Mouse (Mus musculus): ENCODE results near the gene Tmem167b. TPM values are rescaled to one million over a fixed set of nuclear protein-coding genes. Genes with fewer than 3 reads are reported as not detected.

Gene Tmem167b
- polyA plus RNA-seq, 1 experiment from 2014 or later = 63.0 TPM

GRCm38 (mm10) chr3:108554111-108554561 is 8.1 kb downstream of the Tmem167b start:
- Histone ChIP-seq H3K4me1 (ENCODE audit: control insufficient read depth, insufficient read depth, low read length) (peaks cover 6% of the 10 kb centered on the region; the same call in 1 of the 2 replicates), H3K27me3 (ENCODE audit: control insufficient read depth, insufficient read depth, low read length) (no peaks in the 10 kb centered on the region), H3K4me3 (replicated peaks; ENCODE audit: low read depth, low read length) (peak overlapping the region; percentile 86), H3K9ac (replicated peaks; ENCODE audit: low read length) (peak overlapping the region; percentile 98), H3K27ac (replicated peaks; ENCODE audit: low read depth, low read length) (peak overlapping the region; percentile 94), H3K9me3 (ENCODE audit: control insufficient read depth, low read length) (no peaks in the 10 kb centered on the region), H3K4me2 (ENCODE audit: low read length) (peak overlapping the region; percentile 79), H3K36me3 (ENCODE audit: control insufficient read depth, insufficient read depth, low read length) (peaks cover 30% of the 10 kb centered on the region)
- DNase-seq = no peak
- under 1% methylated on average over 42 of the region's 42 CpGs for WGBS
- peak; percentile 80 for ATAC-seq (ENCODE audit: low FRiP score, low TSS enrichment)

GRCm38 (mm10) chr3:108542299-108542698 is 20.0 kb downstream of the Tmem167b start:
- Histone ChIP-seq H3K9me3 (ENCODE audit: control insufficient read depth, low read length) (no peaks in the 10 kb centered on the region), H3K36me3 (ENCODE audit: control insufficient read depth, insufficient read depth, low read length) (no peaks in the 10 kb centered on the region), H3K27me3 (ENCODE audit: control insufficient read depth, insufficient read depth, low read length) (no peaks in the 10 kb centered on the region), H3K4me3 (replicated peaks; ENCODE audit: low read depth, low read length) (no peak overlapping the region), H3K9ac (replicated peaks; ENCODE audit: low read length) (no peak overlapping the region), H3K27ac (replicated peaks; ENCODE audit: low read depth, low read length) (no peak overlapping the region), H3K4me1 (ENCODE audit: control insufficient read depth, insufficient read depth, low read length) (peaks cover 6% of the 10 kb centered on the region; the same call in 1 of the 2 replicates), H3K4me2 (ENCODE audit: low read length) (no peak overlapping the region)
- DNase-seq = no peak
- 84% methylated on average over 11 of the region's 11 CpGs for WGBS
- ATAC-seq (ENCODE audit: low FRiP score, low TSS enrichment) = no peak

GRCm38 (mm10) chr3:108537303-108537702 is 25.0 kb downstream of the Tmem167b start:
- Histone ChIP-seq H3K4me3 (replicated peaks; ENCODE audit: low read depth, low read length) (peak overlapping the region; percentile 24), H3K9me3 (ENCODE audit: control insufficient read depth, low read length) (no peaks in the 10 kb centered on the region), H3K4me1 (ENCODE audit: control insufficient read depth, insufficient read depth, low read length) (peaks cover 12% of the 10 kb centered on the region; the same call in 1 of the 2 replicates), H3K9ac (replicated peaks; ENCODE audit: low read length) (no peak overlapping the region; the same call in 1 of the 2 replicates), H3K36me3 (ENCODE audit: control insufficient read depth, insufficient read depth, low read length) (no peaks in the 10 kb centered on the region), H3K27ac (replicated peaks; ENCODE audit: low read depth, low read length) (peak overlapping the region; percentile 70), H3K4me2 (ENCODE audit: low read length) (peak overlapping the region; percentile 85), H3K27me3 (ENCODE audit: control insufficient read depth, insufficient read depth, low read length) (no peaks in the 10 kb centered on the region)
- WGBS = 5% methylated on average over 17 of the region's 17 CpGs
- peak; percentile 68 for ATAC-seq (ENCODE audit: low FRiP score, low TSS enrichment)
- DNase-seq = peak; percentile 95

GRCm38 (mm10) chr3:108536517-108537260 is 25.6 kb downstream of the Tmem167b start, which contains the start of gene 5330417C22Rik:
TSS of gene 5330417C22Rik (minus strand) at chr3:108536536.
- peak within 1 kb of the TSS; percentile 85 for H3K4me2 ChIP-seq (ENCODE audit: low read length)
- H3K9ac ChIP-seq (replicated peaks; ENCODE audit: low read length) = peak within 1 kb of the TSS; percentile 58
- H3K27ac ChIP-seq (replicated peaks; ENCODE audit: low read depth, low read length) = peak within 1 kb of the TSS; percentile 81
- H3K4me1 ChIP-seq (ENCODE audit: control insufficient read depth, insufficient read depth, low read length) = peaks cover 12% of the 10 kb centered on the region; the same call in 1 of the 2 replicates
- DNase-seq (peak; percentile 92), ATAC-seq (ENCODE audit: low FRiP score, low TSS enrichment) (peak; percentile 93)
- peak within 1 kb of the TSS; percentile 44 for H3K4me3 ChIP-seq (replicated peaks; ENCODE audit: low read depth, low read length)
- no peaks in the 10 kb centered on the region for H3K36me3 ChIP-seq (ENCODE audit: control insufficient read depth, insufficient read depth, low read length)
- no peaks in the 10 kb centered on the region for H3K9me3 ChIP-seq (ENCODE audit: control insufficient read depth, low read length)
- H3K27me3 ChIP-seq (ENCODE audit: control insufficient read depth, insufficient read depth, low read length) = no peaks in the 10 kb centered on the region
- under 1% methylated on average over 35 of the region's 35 CpGs for WGBS

- WGBS = 7% methylated on average over 15 of the region's 15 CpGs
These were observed 26.3 kb downstream of the Tmem167b start for GRCm38 (mm10) chr3:108535896-108536516.

GRCm38 (mm10) chr3:108533951-108534350 is 28.3 kb downstream of the Tmem167b start, which contains the start of gene 1700013F07Rik:
TSS of gene 1700013F07Rik (plus strand) at chr3:108534150.
- ATAC-seq (ENCODE audit: low FRiP score, low TSS enrichment) = no peak
- WGBS = 87% methylated on average over 6 of the region's 6 CpGs
- H3K9ac ChIP-seq (replicated peaks; ENCODE audit: low read length) = no peak within 1 kb of the TSS
- H3K4me2 ChIP-seq (ENCODE audit: low read length) = no peak within 1 kb of the TSS
- H3K27me3 ChIP-seq (ENCODE audit: control insufficient read depth, insufficient read depth, low read length) = no peaks in the 10 kb centered on the region
- no peak for DNase-seq
- 0 out of 2 replicates have a peak within 1 kb of the TSS, but pooled peaks have one; percentile 2 for H3K27ac ChIP-seq (replicated peaks; ENCODE audit: low read depth, low read length)
- H3K4me3 ChIP-seq (replicated peaks; ENCODE audit: low read depth, low read length) = no peak within 1 kb of the TSS
- no peaks in the 10 kb centered on the region for H3K36me3 ChIP-seq (ENCODE audit: control insufficient read depth, insufficient read depth, low read length)
- H3K9me3 ChIP-seq (ENCODE audit: control insufficient read depth, low read length) = no peaks in the 10 kb centered on the region
- peaks cover 12% of the 10 kb centered on the region; the same call in 1 of the 2 replicates for H3K4me1 ChIP-seq (ENCODE audit: control insufficient read depth, insufficient read depth, low read length)

More at GRCm38 (mm10) chr3:108535896-108536516, 26.3 kb downstream of the Tmem167b start:
- peak overlapping the region; percentile 81 for H3K27ac ChIP-seq (replicated peaks; ENCODE audit: low read depth, low read length)
- no peaks in the 10 kb centered on the region for H3K9me3 ChIP-seq (ENCODE audit: control insufficient read depth, low read length)
- ATAC-seq (ENCODE audit: low FRiP score, low TSS enrichment) = no peak
- H3K27me3 ChIP-seq (ENCODE audit: control insufficient read depth, insufficient read depth, low read length) = no peaks in the 10 kb centered on the region
- peaks cover 12% of the 10 kb centered on the region; the same call in 1 of the 2 replicates for H3K4me1 ChIP-seq (ENCODE audit: control insufficient read depth, insufficient read depth, low read length)
- H3K4me2 ChIP-seq (ENCODE audit: low read length) = peak overlapping the region; percentile 85
- H3K36me3 ChIP-seq (ENCODE audit: control insufficient read depth, insufficient read depth, low read length) = no peaks in the 10 kb centered on the region
- peak; percentile 17 for DNase-seq
- H3K9ac ChIP-seq (replicated peaks; ENCODE audit: low read length) = peak overlapping the region; percentile 58
- peak overlapping the region; percentile 44 for H3K4me3 ChIP-seq (replicated peaks; ENCODE audit: low read depth, low read length)

GRCm38 (mm10) chr3:108533114-108533885 is 29.0 kb downstream of the Tmem167b start:
- 76% methylated on average over 9 of the region's 9 CpGs for WGBS

GRCm38 (mm10) chr3:108528489-108528888 is 33.8 kb downstream of the Tmem167b start:
- ATAC-seq (ENCODE audit: low FRiP score, low TSS enrichment) = no peak
- 95% methylated on average over 8 of the region's 8 CpGs for WGBS

More at GRCm38 (mm10) chr3:108533114-108533885, 29.0 kb downstream of the Tmem167b start:
- Histone ChIP-seq H3K27ac (replicated peaks; ENCODE audit: low read depth, low read length) (0 out of 2 replicates have a peak overlapping the region, but pooled peaks have one; percentile 2), H3K9me3 (ENCODE audit: control insufficient read depth, low read length) (no peaks in the 10 kb centered on the region), H3K9ac (replicated peaks; ENCODE audit: low read length) (no peak overlapping the region), H3K4me2 (ENCODE audit: low read length) (no peak overlapping the region), H3K4me1 (ENCODE audit: control insufficient read depth, insufficient read depth, low read length) (peaks cover 12% of the 10 kb centered on the region; the same call in 1 of the 2 replicates), H3K4me3 (replicated peaks; ENCODE audit: low read depth, low read length) (no peak overlapping the region), H3K36me3 (ENCODE audit: control insufficient read depth, insufficient read depth, low read length) (no peaks in the 10 kb centered on the region), H3K27me3 (ENCODE audit: control insufficient read depth, insufficient read depth, low read length) (no peaks in the 10 kb centered on the region)
- ATAC-seq (ENCODE audit: low FRiP score, low TSS enrichment) = no peak
- no peak for DNase-seq

More at GRCm38 (mm10) chr3:108528489-108528888, 33.8 kb downstream of the Tmem167b start:
- no peak overlapping the region for H3K9ac ChIP-seq (replicated peaks; ENCODE audit: low read length)
- H3K36me3 ChIP-seq (ENCODE audit: control insufficient read depth, insufficient read depth, low read length) = no peaks in the 10 kb centered on the region
- H3K27ac ChIP-seq (replicated peaks; ENCODE audit: low read depth, low read length) = no peak overlapping the region
- DNase-seq = no peak
- no peaks in the 10 kb centered on the region for H3K4me1 ChIP-seq (ENCODE audit: control insufficient read depth, insufficient read depth, low read length)
- H3K4me2 ChIP-seq (ENCODE audit: low read length) = no peak overlapping the region
- no peaks in the 10 kb centered on the region for H3K27me3 ChIP-seq (ENCODE audit: control insufficient read depth, insufficient read depth, low read length)
- H3K4me3 ChIP-seq (replicated peaks; ENCODE audit: low read depth, low read length) = no peak overlapping the region
- H3K9me3 ChIP-seq (ENCODE audit: control insufficient read depth, low read length) = no peaks in the 10 kb centered on the region

All from midbrain, embryonic 14.5 days (tissue).